Mouse (Mus musculus) intestine, embryonic 16.5 days (tissue): ENCODE results near the gene Plekhg1. TPM values are rescaled to one million over a fixed set of nuclear protein-coding genes. Genes with fewer than 3 reads are reported as not detected.

Experiments
- ATAC-seq: fragments of 200-750 bp; cut with Nextera tagmentation; 2 replicates; pipeline ENCODE4 v1.8.0; 2017; ENCODE audit warnings: moderate TSS enrichment, moderate library complexity
- H3K27ac ChIP-seq: fragments of 300-500 bp; sonication (generic); 2 replicates; pipeline ENCODE4 v1.5.1; 2014; ENCODE audit warnings: mild to moderate bottlenecking, low read length
- H3K27me3 ChIP-seq: fragments of 300-500 bp; sonication (generic); replicated peaks from 2 replicates; pipeline ENCODE4 v1.6.1; 2014; ENCODE audit warnings: low read length, control low read depth, mixed read lengths; ENCODE audit not compliant: control insufficient read depth, insufficient read depth
- H3K36me3 ChIP-seq: fragments of 300-500 bp; sonication (generic); 2 replicates; pipeline ENCODE4 v1.6.1; 2014; ENCODE audit warnings: low read length, control low read depth; ENCODE audit not compliant: control insufficient read depth, insufficient read depth
- H3K4me1 ChIP-seq: fragments of 300-500 bp; sonication (generic); 2 replicates; pipeline ENCODE4 v1.6.1; 2014; ENCODE audit warnings: low read length, control low read depth, mixed read lengths; ENCODE audit not compliant: control insufficient read depth, insufficient read depth
- H3K4me2 ChIP-seq: fragments of 300-500 bp; sonication (generic); 2 replicates; pipeline ENCODE4 v1.6.1; 2014; ENCODE audit warnings: low read depth, low read length, control low read depth
- H3K4me3 ChIP-seq: fragments of 300-500 bp; sonication (generic); 2 replicates; pipeline ENCODE4 v1.5.1; 2014; ENCODE audit warnings: mild to moderate bottlenecking, low read length
- H3K9ac ChIP-seq: fragments of 300-500 bp; sonication (generic); 2 replicates; pipeline ENCODE4 v1.6.1; 2014; ENCODE audit warnings: low read depth, low read length
- H3K9me3 ChIP-seq: fragments of 300-500 bp; sonication (generic); 2 replicates; pipeline ENCODE4 v1.6.1; 2016; ENCODE audit warnings: low read length, control low read depth; ENCODE audit not compliant: control insufficient read depth
- WGBS: fragments of 180-500 bp; shearing (Covaris S2); extraction: QIAGEN DNeasy Blood & Tissue Kit; methylation state at CpG from one replicate; pipeline ENCODE4 v1.1.7; 2014; 5-methylcytosine and 5-hydroxymethylcytosine counted together
- polyA plus RNA-seq: library from polyadenylated mRNA; unstranded; fragments of >200 nt; fragmentation: Nextera tagmentation; extraction: Ambion mirVana; gene quantifications from 2 replicates; pipeline ENCODE4 v1.2.1, GENCODE M21; 2015

Plekhg1 gene
- polyA plus RNA-seq, 1 experiment from 2014 or later = 5.7 TPM

DNA sequence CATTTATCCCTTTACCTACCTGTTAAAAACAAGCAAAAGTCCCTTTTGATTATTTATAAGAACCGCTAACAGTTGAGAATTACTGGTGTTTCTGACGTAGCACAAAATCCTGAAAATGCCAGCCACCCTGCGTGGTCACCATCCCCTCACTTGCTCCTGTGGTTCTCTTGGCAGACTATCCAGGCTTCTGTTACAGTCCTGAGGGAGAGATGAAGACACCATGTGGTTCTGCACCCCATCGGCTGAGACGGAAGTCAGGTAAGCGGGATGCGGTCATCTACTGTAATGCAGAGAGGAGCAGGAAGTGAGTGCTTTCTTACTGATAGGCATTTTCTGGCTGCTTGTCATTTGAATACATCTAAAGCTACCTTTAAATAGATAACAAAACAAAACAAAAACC is 207.2 kb downstream of the Plekhg1 start:
- no peaks in the 10 kb centered on the region for H3K4me1 ChIP-seq
- 93% methylated on average over 7 of the region's 7 CpGs for WGBS
- ATAC-seq = no peak
- H3K4me2 ChIP-seq = no peak overlapping the region
- no peak overlapping the region for H3K4me3 ChIP-seq
- H3K36me3 ChIP-seq = no peaks in the 10 kb centered on the region; the same call in 1 of the 2 replicates
- no peak overlapping the region for H3K27ac ChIP-seq
- H3K9ac ChIP-seq = no peak overlapping the region
- no peaks in the 10 kb centered on the region for H3K9me3 ChIP-seq
- H3K27me3 ChIP-seq = no peaks in the 10 kb centered on the region

DNA sequence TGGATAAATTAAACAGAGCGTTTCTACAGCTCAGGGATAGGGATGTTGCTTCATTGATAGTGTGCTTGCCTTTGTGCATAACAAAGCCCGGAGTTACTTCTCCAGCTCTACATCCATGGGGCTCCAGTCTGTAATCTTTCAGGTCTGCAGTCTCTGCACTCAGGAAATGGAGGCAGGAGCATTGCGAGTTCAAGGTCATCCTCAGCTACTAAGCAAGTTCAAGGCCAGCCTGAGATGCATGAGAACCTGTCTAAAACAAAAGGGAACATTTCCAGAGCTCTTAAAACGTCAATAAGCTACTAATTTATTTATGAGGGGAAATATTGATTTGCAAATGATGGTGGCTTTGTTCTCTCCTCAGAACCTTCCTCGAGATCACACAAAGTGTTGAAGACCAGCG is 209.1 kb downstream of the Plekhg1 start:
- Histone ChIP-seq H3K4me2 (no peak overlapping the region), H3K9ac (no peak overlapping the region), H3K27ac (no peak overlapping the region), H3K4me3 (no peak overlapping the region), H3K9me3 (no peaks in the 10 kb centered on the region), H3K27me3 (no peaks in the 10 kb centered on the region), H3K4me1 (no peaks in the 10 kb centered on the region), H3K36me3 (no peaks in the 10 kb centered on the region; the same call in 1 of the 2 replicates)
- WGBS = 84% methylated on average over 6 of the region's 6 CpGs
- ATAC-seq = no peak

DNA sequence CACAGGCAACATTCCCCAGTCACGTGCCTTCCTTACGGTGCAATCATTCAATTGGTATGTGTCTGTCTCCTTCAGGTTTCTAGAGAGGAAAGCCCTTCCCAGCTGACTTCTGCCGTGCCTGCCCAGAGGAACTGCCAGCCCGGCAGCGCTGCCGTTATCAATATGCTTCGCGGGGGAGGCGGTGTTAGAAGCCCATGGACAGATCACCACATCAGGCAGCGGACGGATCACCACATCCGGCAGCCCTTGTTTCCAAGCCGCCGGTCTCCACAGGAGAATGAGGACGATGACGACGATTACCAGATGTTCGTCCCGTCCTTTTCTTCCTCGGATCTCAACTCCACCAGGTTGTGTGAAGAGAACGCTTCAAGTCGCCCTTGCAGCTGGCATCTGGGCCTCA is 216.3 kb downstream of the Plekhg1 start:
- Histone ChIP-seq H3K4me2 (no peak overlapping the region), H3K36me3 (no peaks in the 10 kb centered on the region; the same call in 1 of the 2 replicates), H3K4me1 (no peaks in the 10 kb centered on the region), H3K27me3 (no peaks in the 10 kb centered on the region), H3K4me3 (no peak overlapping the region), H3K9me3 (no peaks in the 10 kb centered on the region), H3K27ac (no peak overlapping the region), H3K9ac (no peak overlapping the region)
- ATAC-seq = no peak
- WGBS = 89% methylated on average over 22 of the region's 22 CpGs

DNA sequence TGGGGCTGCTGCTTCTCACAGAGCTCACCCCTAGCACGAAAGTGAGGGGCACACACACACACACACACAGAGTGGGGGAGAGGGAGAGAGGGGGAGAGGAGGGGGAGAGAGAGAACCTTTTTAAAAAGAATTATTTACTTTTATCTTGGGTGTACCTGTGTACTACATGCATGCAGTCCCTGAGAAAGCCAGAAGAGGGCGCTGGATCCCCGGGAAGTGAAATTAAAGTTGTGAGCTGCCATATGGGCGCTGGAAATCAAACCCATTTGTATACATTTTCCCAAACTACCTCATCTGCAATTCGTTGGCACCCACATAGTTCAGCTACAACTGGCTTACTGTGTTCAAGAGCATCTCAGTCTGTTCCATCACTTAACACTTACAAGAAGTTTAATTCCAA is 218.4 kb downstream of the Plekhg1 start:
- WGBS = 74% methylated on average over 5 of the region's 5 CpGs
- no peak overlapping the region for H3K27ac ChIP-seq
- no peak overlapping the region for H3K4me2 ChIP-seq
- H3K9ac ChIP-seq = no peak overlapping the region
- H3K9me3 ChIP-seq = no peaks in the 10 kb centered on the region
- H3K4me1 ChIP-seq = no peaks in the 10 kb centered on the region
- no peaks in the 10 kb centered on the region for H3K27me3 ChIP-seq
- no peak overlapping the region for H3K4me3 ChIP-seq
- H3K36me3 ChIP-seq = no peaks in the 10 kb centered on the region; the same call in 1 of the 2 replicates
- ATAC-seq = no peak

DNA sequence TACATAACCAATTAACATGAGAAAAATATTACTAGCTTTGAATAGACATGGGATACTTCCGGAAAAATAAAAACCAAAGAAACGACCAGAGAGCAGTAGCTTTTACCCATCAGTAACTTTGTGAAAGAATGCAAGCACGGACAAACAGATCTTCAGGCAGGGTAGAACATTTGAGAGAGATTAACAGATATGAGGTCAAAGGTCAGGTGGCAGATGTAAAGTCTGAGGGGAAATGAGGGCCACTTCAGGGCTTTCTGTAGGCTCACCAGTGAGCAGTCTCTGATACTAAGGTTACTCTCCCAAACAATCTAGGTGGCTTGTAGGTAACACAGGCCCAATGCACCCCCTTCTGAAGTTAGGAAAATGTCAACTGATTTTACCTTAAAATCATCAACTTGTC is 228.9 kb downstream of the Plekhg1 start:
- no peak overlapping the region for H3K27ac ChIP-seq
- ATAC-seq = no peak
- H3K36me3 ChIP-seq = 0 out of 2 replicates have a peak, but pooled peaks cover 2% of the 10 kb centered on the region
- no peaks in the 10 kb centered on the region for H3K9me3 ChIP-seq
- 0 out of 2 replicates have a peak, but pooled peaks cover 8% of the 10 kb centered on the region for H3K4me1 ChIP-seq
- WGBS = 32% methylated on average over 3 of the region's 3 CpGs
- H3K4me2 ChIP-seq = no peak overlapping the region
- H3K4me3 ChIP-seq = no peak overlapping the region
- no peak overlapping the region for H3K9ac ChIP-seq
- H3K27me3 ChIP-seq = no peaks in the 10 kb centered on the region

DNA sequence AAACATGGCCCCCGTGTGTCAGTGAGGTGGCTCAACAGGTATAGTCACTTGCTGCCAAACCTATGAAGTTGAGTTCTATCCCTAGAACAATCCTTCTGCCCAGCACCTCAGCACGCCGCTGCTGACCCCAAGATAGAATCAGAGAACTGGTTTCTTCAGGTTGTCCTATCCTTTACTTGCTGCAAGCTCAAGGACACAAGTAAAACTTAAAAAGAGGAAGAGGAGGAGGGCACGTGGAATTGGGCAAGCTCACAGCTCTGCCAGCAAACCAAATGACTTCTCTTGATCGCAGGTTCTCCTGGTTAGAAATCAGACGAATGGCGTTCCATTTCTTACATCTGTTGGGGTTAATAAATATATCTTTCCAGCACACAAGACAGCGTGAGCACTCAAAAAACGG is 232.1 kb downstream of the Plekhg1 start:
- H3K4me1 ChIP-seq = peaks cover 32% of the 10 kb centered on the region
- ATAC-seq = no peak
- 0 out of 2 replicates have a peak overlapping the region, but pooled peaks have one; percentile 86 for H3K9ac ChIP-seq
- H3K4me2 ChIP-seq = peak overlapping the region; percentile 85; the same call in 1 of the 2 replicates
- H3K9me3 ChIP-seq = no peaks in the 10 kb centered on the region
- H3K36me3 ChIP-seq = no peaks in the 10 kb centered on the region
- H3K4me3 ChIP-seq = peak overlapping the region; percentile 88
- WGBS = 84% methylated on average over 9 of the region's 9 CpGs
- H3K27ac ChIP-seq = peak overlapping the region; percentile 98; the same call in 1 of the 2 replicates
- H3K27me3 ChIP-seq = no peaks in the 10 kb centered on the region

DNA sequence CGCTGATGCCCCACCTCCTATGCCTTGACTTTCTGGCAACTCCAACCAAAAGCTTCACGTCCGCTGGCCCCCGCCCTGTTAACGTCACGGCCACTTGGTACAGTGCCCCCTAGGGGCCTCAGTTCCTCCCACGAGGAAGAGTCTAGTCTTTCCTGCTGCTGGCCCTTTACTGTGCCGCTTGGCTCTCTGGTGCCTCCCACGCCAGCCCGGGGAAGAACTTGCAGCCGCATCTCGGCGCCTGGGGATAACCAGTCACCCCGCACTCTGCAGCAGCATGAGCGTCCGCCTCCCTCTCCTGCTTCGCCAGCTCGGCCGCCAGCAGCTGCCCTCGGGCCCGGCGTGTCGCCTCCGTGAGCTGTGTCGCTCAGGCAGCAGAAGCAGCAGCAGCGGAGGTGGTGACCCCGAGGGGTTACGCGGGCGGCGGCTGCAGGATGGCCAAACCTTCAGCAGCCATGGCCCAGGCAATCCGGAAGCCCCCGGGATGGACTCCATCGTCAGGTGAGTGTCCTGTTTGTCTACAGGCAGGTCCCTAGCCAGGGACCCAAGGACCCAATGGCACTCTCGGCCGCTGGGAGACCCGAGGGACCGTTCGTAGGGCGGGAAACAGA is 232.9 kb downstream of the Plekhg1 start, which contains the start of gene Mthfd1l:
Gene Mthfd1l (plus strand): TSS at position 138 of the 608 bp plus-strand sequence.
- peak within 1 kb of the TSS; percentile 98 for H3K27ac ChIP-seq
- no peaks in the 10 kb centered on the region for H3K27me3 ChIP-seq
- peak within 1 kb of the TSS; percentile 85 for H3K4me2 ChIP-seq
- under 1% methylated on average over 40 of the region's 40 CpGs for WGBS
- H3K4me1 ChIP-seq = peaks cover 38% of the 10 kb centered on the region
- no peaks in the 10 kb centered on the region for H3K9me3 ChIP-seq
- no peaks in the 10 kb centered on the region for H3K36me3 ChIP-seq
- ATAC-seq = peak; percentile 85
- peak within 1 kb of the TSS; percentile 88 for H3K4me3 ChIP-seq
- peak within 1 kb of the TSS; percentile 86 for H3K9ac ChIP-seq

DNA sequence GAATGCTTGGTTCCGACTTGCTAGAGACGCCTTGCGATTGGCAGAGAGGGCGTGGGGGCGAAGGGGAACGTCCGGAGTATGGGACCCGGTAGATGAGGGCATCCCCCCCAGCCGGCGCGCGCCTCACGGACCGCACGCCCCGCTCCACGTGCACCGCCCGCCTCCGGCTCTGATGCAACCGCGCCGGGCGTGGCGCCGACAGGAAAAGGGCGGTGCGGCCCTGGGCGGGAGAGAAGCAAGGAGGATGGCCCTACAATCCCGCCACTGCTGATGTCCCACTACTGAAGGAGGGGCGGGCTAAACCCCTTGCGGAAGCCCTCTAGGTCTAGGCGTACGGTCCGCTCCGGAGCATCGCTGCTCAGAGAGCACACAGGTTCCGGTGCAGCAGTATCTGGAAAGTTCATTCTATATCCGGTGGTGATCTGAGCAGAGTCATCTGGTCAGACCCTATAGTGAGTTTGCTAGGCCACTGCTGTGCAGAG is 233.5 kb downstream of the Plekhg1 start:
- Histone ChIP-seq H3K4me2 (peak overlapping the region; percentile 85), H3K4me3 (peak overlapping the region; percentile 88), H3K36me3 (no peaks in the 10 kb centered on the region), H3K4me1 (peaks cover 38% of the 10 kb centered on the region), H3K9ac (peak overlapping the region; percentile 86), H3K27me3 (no peaks in the 10 kb centered on the region), H3K27ac (peak overlapping the region; percentile 98), H3K9me3 (no peaks in the 10 kb centered on the region)
- ATAC-seq = peak; percentile 86
- under 1% methylated on average over 38 of the region's 39 CpGs for WGBS

DNA sequence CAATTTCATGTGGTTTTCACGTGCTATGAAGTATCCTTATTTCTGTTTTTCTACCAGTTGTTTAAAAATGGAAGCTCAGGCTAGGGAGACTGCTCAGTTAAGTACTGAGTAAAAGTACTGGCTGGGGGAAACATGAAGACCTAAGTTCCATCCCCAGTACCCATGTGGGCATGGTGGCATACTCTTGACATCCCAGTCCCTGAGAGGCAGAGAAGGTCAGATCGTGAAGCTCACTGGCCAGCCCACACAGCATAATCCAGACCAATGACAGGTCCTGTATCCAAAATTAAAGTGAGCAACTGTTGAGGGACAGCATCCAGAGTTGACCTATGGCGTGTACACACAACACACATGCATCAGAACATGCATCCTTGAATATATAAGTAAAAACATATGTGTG is 234.2 kb downstream of the Plekhg1 start:
- H3K4me3 ChIP-seq = no peak overlapping the region
- H3K4me2 ChIP-seq = no peak overlapping the region; the same call in 1 of the 2 replicates

More for the DNA sequence above, 234.2 kb downstream of the Plekhg1 start:
- Histone ChIP-seq H3K9ac (0 out of 2 replicates have a peak overlapping the region, but pooled peaks have one; percentile 8), H3K27ac (no peak overlapping the region), H3K36me3 (0 out of 2 replicates have a peak, but pooled peaks cover 4% of the 10 kb centered on the region), H3K9me3 (no peaks in the 10 kb centered on the region), H3K27me3 (no peaks in the 10 kb centered on the region), H3K4me1 (peaks cover 36% of the 10 kb centered on the region)
- 66% methylated on average over 3 of the region's 3 CpGs for WGBS
- ATAC-seq = no peak
